Mouse (Mus musculus) ES-E14 (cell line): Measurements from ENCODE around the gene Bcr.

ENCODE experiments used
- ZC3H11A ChIP-seq: IDR thresholded peaks from 2 replicates; pipeline ENCODE4 v1.6.1; 2012; ENCODE audit warnings: low read depth, mild to moderate bottlenecking, inconsistent platforms, low read length, borderline replicate concordance
- ZNF384 ChIP-seq: IDR thresholded peaks from 2 replicates; pipeline ENCODE4 v1.6.1; 2012; ENCODE audit warnings: low read depth, low read length, inconsistent platforms

DNA sequence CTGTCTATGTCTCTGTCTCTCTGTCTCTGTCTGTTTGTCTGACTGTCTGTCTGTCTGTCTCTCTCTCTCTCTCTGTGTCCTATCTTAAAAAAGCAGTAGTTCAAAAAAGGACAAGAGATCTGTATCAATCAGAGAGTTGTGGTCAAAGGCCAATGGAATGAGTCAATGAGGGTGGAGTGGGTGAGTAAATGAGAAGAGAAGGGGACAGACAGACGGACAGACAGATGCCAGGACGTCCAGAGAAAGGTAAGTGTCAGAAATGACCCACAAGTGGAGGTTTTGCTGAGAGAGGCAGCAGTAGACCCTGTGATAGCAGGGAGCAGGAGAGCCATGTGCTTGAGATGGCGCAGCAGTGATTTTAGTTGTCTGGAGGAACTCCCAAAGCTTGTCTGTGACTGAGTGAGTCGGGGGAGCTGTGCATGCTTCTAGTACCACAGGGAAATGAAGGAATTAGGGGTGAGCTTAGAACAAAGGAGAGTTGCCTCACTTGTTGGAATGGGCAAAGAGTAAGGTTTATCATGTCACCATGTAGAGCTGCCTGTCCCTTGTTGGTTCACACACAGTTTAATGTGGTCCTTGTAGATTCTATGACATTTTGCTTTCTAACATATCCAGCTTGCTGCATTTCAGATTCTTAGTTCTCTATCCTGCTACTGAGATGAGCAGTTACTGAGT lies 161.7 kb downstream of the Bcr start:
- TF ChIP-seq ZC3H11A: no peak
- no peak for TF ChIP-seq ZNF384
